Mouse (Mus musculus): ENCODE data around the gene Stab1. TPM values are rescaled to one million over a fixed set of nuclear protein-coding genes. Genes with fewer than 3 reads are reported as not detected.
A peak's percentile ranks its signal among the peaks of the same experiment; 100 is the strongest.

Stab1 gene
- polyA plus RNA-seq, 1 experiment, result 41.5 TPM

DNA sequence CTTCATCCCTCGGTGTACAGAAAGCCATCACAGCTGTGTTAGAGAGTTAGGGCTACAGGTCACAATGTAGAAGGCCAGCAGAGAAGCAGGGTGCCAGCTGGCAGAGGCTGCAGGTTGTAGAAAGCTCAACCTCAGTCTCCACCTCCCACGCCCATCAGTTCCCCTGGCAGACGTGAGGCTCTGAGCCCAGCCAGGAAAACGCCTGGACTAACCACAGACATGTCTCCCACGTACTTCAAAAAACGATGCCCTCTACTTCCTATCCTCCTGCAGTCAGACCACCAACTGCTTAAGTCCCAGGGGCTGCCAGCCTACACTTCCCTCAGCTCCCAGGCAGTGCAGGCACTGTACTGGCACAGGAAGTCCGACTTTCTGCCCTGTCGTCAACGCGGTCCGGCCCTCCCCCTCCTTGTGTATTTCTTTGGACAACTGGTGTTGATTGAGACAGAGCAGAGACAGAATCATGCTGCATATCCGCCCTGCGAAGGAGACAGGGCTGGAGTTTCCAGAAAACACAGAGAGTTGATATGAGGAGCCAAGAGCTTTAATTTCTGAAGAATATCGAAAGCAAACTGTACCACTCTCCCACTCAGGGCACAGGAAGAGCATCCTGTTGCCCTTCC lies 26.6 kb upstream of the Stab1 start:
- Histone ChIP-seq H3K27ac (ENCODE audit: insufficient read depth, low read depth, low read length) (peak overlapping the region; percentile 65), H3K27me3 (replicated peaks; ENCODE audit: control insufficient read depth, insufficient read depth, low read length) (no peaks in the 10 kb centered on the region), H3K36me3 (ENCODE audit: control insufficient read depth, insufficient read depth, low read length) (peaks cover 2% of the 10 kb centered on the region; the same call in 1 of the 2 replicates), H3K4me1 (ENCODE audit: control insufficient read depth, insufficient read depth, low read length) (peaks cover 7% of the 10 kb centered on the region; the same call in 1 of the 2 replicates), H3K4me3 (ENCODE audit: insufficient read depth, low read depth, low read length) (no peak overlapping the region)
- TF ChIP-seq POLR2A (IDR thresholded peaks at IDR 0.05; ENCODE audit: low read depth, low read length), result no peak
- no peak for TF ChIP-seq CTCF (conservative IDR thresholded peaks at IDR 0.05; ENCODE audit: insufficient read depth, insufficient read length, low read depth, low read length)
- WGBS, result 35% methylated on average over 14 of the region's 14 CpGs
- DNase-seq, result peak; percentile 87

DNA sequence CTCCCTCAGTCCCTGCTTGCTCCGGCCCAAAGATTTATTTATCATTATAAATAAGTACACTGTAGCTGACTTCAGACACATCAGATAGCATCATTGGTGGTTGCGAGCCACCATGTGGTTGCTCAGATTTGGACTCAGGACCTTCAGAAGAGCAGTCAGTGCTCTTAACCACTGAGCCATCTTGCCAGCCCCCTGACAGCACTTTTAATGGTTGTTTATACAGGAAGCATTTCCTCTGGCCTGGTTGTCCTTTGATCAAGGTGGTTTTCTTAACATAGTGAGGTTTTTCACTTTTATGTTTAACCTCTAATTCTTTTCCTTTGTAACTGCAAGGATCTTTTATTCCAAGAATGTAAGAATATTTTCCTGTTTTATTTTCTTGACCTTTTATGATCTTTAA lies 26.0 kb upstream of the Stab1 start:
- DNase-seq, result no peak
- Histone ChIP-seq H3K4me1 (ENCODE audit: control insufficient read depth, insufficient read depth, low read length) (peaks cover 7% of the 10 kb centered on the region; the same call in 1 of the 2 replicates), H3K4me3 (ENCODE audit: insufficient read depth, low read depth, low read length) (no peak overlapping the region), H3K27ac (ENCODE audit: insufficient read depth, low read depth, low read length) (no peak overlapping the region), H3K36me3 (ENCODE audit: control insufficient read depth, insufficient read depth, low read length) (no peaks in the 10 kb centered on the region; the same call in 1 of the 2 replicates), H3K27me3 (replicated peaks; ENCODE audit: control insufficient read depth, insufficient read depth, low read length) (no peaks in the 10 kb centered on the region)
- TF ChIP-seq POLR2A (IDR thresholded peaks at IDR 0.05; ENCODE audit: low read depth, low read length) (no peak), CTCF (conservative IDR thresholded peaks at IDR 0.05; ENCODE audit: insufficient read depth, insufficient read length, low read depth, low read length) (no peak)
- WGBS, result 68% methylated on average over 2 of the region's 2 CpGs

DNA sequence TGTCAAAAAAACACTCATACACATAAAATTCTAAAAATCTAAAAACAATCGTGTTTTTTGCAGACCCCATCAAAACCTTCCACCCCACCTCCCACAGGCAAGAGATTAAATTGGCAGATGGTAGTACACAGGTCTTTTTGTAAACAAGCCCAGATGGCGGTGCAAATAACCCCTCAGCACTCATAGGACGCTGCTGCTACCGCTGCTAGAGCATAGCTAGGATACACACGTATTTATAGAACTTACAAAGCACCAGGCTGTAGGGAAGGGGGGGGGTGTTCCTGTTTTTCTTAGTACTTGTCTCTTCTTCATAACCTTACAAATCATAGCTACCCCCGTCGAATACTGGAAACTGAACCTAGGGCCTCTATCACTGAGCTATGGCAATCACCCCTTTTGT lies 25.4 kb upstream of the Stab1 start:
- H3K27me3 ChIP-seq (replicated peaks; ENCODE audit: control insufficient read depth, insufficient read depth, low read length), result no peaks in the 10 kb centered on the region
- peaks cover 7% of the 10 kb centered on the region; the same call in 1 of the 2 replicates for H3K4me1 ChIP-seq (ENCODE audit: control insufficient read depth, insufficient read depth, low read length)
- WGBS, result 77% methylated on average over 7 of the region's 7 CpGs
- no peak overlapping the region for H3K4me3 ChIP-seq (ENCODE audit: insufficient read depth, low read depth, low read length)
- DNase-seq, result no peak
- no peak for TF ChIP-seq CTCF (conservative IDR thresholded peaks at IDR 0.05; ENCODE audit: insufficient read depth, insufficient read length, low read depth, low read length)
- TF ChIP-seq POLR2A (IDR thresholded peaks at IDR 0.05; ENCODE audit: low read depth, low read length), result no peak
- H3K36me3 ChIP-seq (ENCODE audit: control insufficient read depth, insufficient read depth, low read length), result no peaks in the 10 kb centered on the region; the same call in 1 of the 2 replicates
- no peak overlapping the region for H3K27ac ChIP-seq (ENCODE audit: insufficient read depth, low read depth, low read length)

DNA sequence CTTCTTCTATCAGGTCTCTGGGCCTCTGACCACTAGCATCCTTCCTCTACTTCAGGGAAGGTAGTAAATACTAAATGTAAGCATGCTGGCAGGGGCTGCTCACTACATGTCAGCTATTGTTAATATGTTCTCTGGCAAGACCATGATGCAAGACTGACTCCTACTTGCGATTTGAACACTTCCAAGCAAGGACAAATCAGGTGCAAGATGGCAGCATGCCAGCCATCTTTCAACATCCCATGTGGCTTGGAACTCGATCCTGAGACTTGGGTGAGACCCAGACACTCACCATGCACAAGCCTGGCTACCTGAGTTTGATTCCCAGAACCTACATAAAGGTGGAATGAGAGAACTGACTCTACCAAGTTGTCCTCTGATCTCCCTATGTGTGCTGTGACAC lies 23.5 kb upstream of the Stab1 start:
- no peak overlapping the region for H3K4me3 ChIP-seq (ENCODE audit: insufficient read depth, low read depth, low read length)
- no peak for DNase-seq
- WGBS, result 39% methylated on average over 2 of the region's 2 CpGs
- H3K36me3 ChIP-seq (ENCODE audit: control insufficient read depth, insufficient read depth, low read length), result peaks cover 1% of the 10 kb centered on the region; the same call in 1 of the 2 replicates
- H3K4me1 ChIP-seq (ENCODE audit: control insufficient read depth, insufficient read depth, low read length), result peaks cover 14% of the 10 kb centered on the region; the same call in 1 of the 2 replicates
- no peaks in the 10 kb centered on the region for H3K27me3 ChIP-seq (replicated peaks; ENCODE audit: control insufficient read depth, insufficient read depth, low read length)
- TF ChIP-seq CTCF (conservative IDR thresholded peaks at IDR 0.05; ENCODE audit: insufficient read depth, insufficient read length, low read depth, low read length) (no peak), POLR2A (IDR thresholded peaks at IDR 0.05; ENCODE audit: low read depth, low read length) (no peak)
- no peak overlapping the region for H3K27ac ChIP-seq (ENCODE audit: insufficient read depth, low read depth, low read length)

DNA sequence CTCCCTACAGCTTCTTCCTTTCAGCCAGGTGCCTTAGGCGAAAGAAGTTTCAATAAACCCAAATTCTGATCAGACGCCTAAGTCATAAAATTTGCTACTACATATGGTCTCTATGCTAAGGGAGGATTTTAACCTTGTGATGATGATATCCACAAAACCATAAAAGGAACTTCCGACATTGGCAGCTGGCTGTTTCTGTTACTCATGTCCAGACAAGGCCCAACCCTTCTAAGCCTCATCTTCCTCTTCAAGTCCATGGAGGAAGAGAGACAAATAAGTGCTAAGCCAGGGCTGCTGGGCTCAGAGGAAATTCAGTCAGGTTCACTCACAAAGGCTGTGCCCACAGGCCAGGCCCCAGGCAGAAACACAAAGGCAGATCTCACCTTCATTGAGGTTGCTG lies 20.9 kb upstream of the Stab1 start:
- Histone ChIP-seq H3K36me3 (ENCODE audit: control insufficient read depth, insufficient read depth, low read length) (peaks cover 11% of the 10 kb centered on the region), H3K27ac (ENCODE audit: insufficient read depth, low read depth, low read length) (0 out of 2 replicates have a peak overlapping the region, but pooled peaks have one; percentile 3), H3K27me3 (replicated peaks; ENCODE audit: control insufficient read depth, insufficient read depth, low read length) (no peaks in the 10 kb centered on the region), H3K4me3 (ENCODE audit: insufficient read depth, low read depth, low read length) (no peak overlapping the region), H3K4me1 (ENCODE audit: control insufficient read depth, insufficient read depth, low read length) (peaks cover 9% of the 10 kb centered on the region; the same call in 1 of the 2 replicates)
- WGBS, result 85% methylated on average over 3 of the region's 3 CpGs
- TF ChIP-seq CTCF (conservative IDR thresholded peaks at IDR 0.05; ENCODE audit: insufficient read depth, insufficient read length, low read depth, low read length) (no peak), POLR2A (IDR thresholded peaks at IDR 0.05; ENCODE audit: low read depth, low read length) (no peak)
- no peak for DNase-seq

DNA sequence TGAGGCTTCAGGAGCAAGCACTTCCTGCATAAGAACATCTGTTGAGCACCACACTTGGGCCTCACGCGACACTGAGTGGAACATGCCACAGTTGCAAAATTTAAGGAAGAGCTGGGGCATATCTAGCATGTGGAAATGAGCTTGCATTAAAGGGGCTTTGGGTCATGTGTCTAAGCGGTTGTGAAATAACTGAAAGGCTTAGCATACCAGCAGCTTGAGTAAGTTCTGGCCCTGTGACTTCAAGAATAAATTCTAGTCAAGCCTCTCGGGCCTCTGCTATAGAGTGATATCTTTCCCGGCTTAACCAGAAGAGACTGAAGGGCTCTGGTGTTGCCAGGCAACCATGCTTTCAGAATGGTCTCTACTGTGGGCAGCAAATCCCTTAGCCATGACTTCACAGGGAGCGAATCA lies 20.3 kb upstream of the Stab1 start:
- DNase-seq, result peak; percentile 53
- no peaks in the 10 kb centered on the region for H3K27me3 ChIP-seq (replicated peaks; ENCODE audit: control insufficient read depth, insufficient read depth, low read length)
- WGBS, result 78% methylated on average over 6 of the region's 6 CpGs
- H3K4me1 ChIP-seq (ENCODE audit: control insufficient read depth, insufficient read depth, low read length), result peaks cover 9% of the 10 kb centered on the region
- TF ChIP-seq POLR2A (IDR thresholded peaks at IDR 0.05; ENCODE audit: low read depth, low read length), result no peak
- no peak for TF ChIP-seq CTCF (conservative IDR thresholded peaks at IDR 0.05; ENCODE audit: insufficient read depth, insufficient read length, low read depth, low read length)
- H3K36me3 ChIP-seq (ENCODE audit: control insufficient read depth, insufficient read depth, low read length), result peaks cover 12% of the 10 kb centered on the region
- H3K4me3 ChIP-seq (ENCODE audit: insufficient read depth, low read depth, low read length), result no peak overlapping the region
- H3K27ac ChIP-seq (ENCODE audit: insufficient read depth, low read depth, low read length), result 0 out of 2 replicates have a peak overlapping the region, but pooled peaks have one; percentile 3

DNA sequence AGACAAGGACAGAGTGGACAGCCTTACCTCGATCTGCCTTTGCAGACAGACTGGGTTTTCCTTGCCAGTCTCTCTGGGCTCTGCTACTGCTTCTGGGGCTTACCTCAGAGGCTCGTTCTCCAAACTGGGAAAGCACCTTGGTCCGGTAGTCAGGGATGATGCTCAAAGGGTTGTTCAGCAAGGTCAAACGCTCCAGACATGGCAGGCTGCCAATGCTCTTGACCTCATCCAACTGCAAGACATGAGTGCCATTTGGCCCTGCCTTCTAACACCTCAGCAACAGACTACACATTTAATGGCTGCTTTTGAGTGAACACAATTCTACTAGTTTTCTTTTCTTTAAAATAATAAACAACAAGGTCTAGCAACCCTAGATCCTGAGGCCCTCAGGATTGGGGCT lies 18.2 kb upstream of the Stab1 start:
- peak overlapping the region; percentile 22; the same call in 1 of the 2 replicates for H3K27ac ChIP-seq (ENCODE audit: insufficient read depth, low read depth, low read length)
- no peak overlapping the region for H3K4me3 ChIP-seq (ENCODE audit: insufficient read depth, low read depth, low read length)
- peaks cover 28% of the 10 kb centered on the region for H3K4me1 ChIP-seq (ENCODE audit: control insufficient read depth, insufficient read depth, low read length)
- H3K36me3 ChIP-seq (ENCODE audit: control insufficient read depth, insufficient read depth, low read length), result peaks cover 12% of the 10 kb centered on the region
- DNase-seq, result peak; percentile 91
- 26% methylated on average over 4 of the region's 4 CpGs for WGBS
- TF ChIP-seq CTCF (conservative IDR thresholded peaks at IDR 0.05; ENCODE audit: insufficient read depth, insufficient read length, low read depth, low read length) (no peak), POLR2A (IDR thresholded peaks at IDR 0.05; ENCODE audit: low read depth, low read length) (no peak)
- no peaks in the 10 kb centered on the region for H3K27me3 ChIP-seq (replicated peaks; ENCODE audit: control insufficient read depth, insufficient read depth, low read length)
